Mouse (Mus musculus) midbrain, embryonic 14.5 days (tissue): ENCODE measurements around the gene Irx6. TPM values are rescaled to one million over a fixed set of nuclear protein-coding genes. Genes with fewer than 3 reads are reported as not detected.

Experiments used
- ATAC-seq: fragments of 200-750 bp; cut with Nextera tagmentation; 2 replicates; pipeline ENCODE4 v1.8.0; 2017; ENCODE audit warnings: moderate number of reproducible peaks, moderate library complexity; ENCODE audit not compliant: low FRiP score, low TSS enrichment
- DNase-seq: peaks from one replicate; pipeline ENCODE4 v3.0.0-alpha.2; 2015
- H3K27ac ChIP-seq: fragments of 300-500 bp; sonication (generic); replicated peaks from 2 replicates; pipeline ENCODE4 v1.5.1; 2014; ENCODE audit warnings: mild to moderate bottlenecking, low read depth, low read length, moderate library complexity
- H3K27me3 ChIP-seq: fragments of 300-500 bp; sonication (generic); 2 replicates; pipeline ENCODE4 v1.6.1; 2014; ENCODE audit warnings: low read length, control low read depth, mixed read lengths; ENCODE audit not compliant: control insufficient read depth, insufficient read depth
- H3K36me3 ChIP-seq: fragments of 300-500 bp; sonication (generic); 2 replicates; pipeline ENCODE4 v1.6.1; 2014; ENCODE audit warnings: low read length, control low read depth; ENCODE audit not compliant: control insufficient read depth, insufficient read depth
- H3K4me1 ChIP-seq: fragments of 300-500 bp; sonication (generic); 2 replicates; pipeline ENCODE4 v1.6.1; 2014; ENCODE audit warnings: mild to moderate bottlenecking, antibody characterized with exemption, low read length, control low read depth; ENCODE audit not compliant: control insufficient read depth, insufficient read depth
- H3K4me2 ChIP-seq: fragments of 300-500 bp; sonication (generic); 2 replicates; pipeline ENCODE4 v1.6.1; 2014; ENCODE audit warnings: mild to moderate bottlenecking, low read length, moderate library complexity
- H3K4me3 ChIP-seq: fragments of 300-500 bp; sonication (generic); replicated peaks from 2 replicates; pipeline ENCODE4 v1.5.1; 2014; ENCODE audit warnings: low read depth, low read length
- H3K9ac ChIP-seq: fragments of 300-500 bp; sonication (generic); replicated peaks from 2 replicates; pipeline ENCODE4 v1.6.1; 2014; ENCODE audit warnings: mild to moderate bottlenecking, low read length, moderate library complexity
- H3K9me3 ChIP-seq: fragments of 300-500 bp; sonication (generic); 2 replicates; pipeline ENCODE4 v1.6.1; 2016; ENCODE audit warnings: low read length, control low read depth, mixed read lengths; ENCODE audit not compliant: control insufficient read depth
- WGBS: fragments of 180-500 bp; shearing (Covaris S2); extraction: QIAGEN DNeasy Blood & Tissue Kit; methylation state at CpG from one replicate; pipeline ENCODE4 v1.1.7; 2014; 5-methylcytosine and 5-hydroxymethylcytosine counted together
- polyA plus RNA-seq: library from polyadenylated mRNA; unstranded; fragments of >200 nt; fragmentation: Nextera tagmentation; extraction: Ambion mirVana; gene quantifications from 2 replicates; pipeline ENCODE4 v1.2.1, GENCODE M21; 2014

Gene Irx6
- 4.2 and 6.4 TPM in 2 replicates for polyA plus RNA-seq

DNA sequence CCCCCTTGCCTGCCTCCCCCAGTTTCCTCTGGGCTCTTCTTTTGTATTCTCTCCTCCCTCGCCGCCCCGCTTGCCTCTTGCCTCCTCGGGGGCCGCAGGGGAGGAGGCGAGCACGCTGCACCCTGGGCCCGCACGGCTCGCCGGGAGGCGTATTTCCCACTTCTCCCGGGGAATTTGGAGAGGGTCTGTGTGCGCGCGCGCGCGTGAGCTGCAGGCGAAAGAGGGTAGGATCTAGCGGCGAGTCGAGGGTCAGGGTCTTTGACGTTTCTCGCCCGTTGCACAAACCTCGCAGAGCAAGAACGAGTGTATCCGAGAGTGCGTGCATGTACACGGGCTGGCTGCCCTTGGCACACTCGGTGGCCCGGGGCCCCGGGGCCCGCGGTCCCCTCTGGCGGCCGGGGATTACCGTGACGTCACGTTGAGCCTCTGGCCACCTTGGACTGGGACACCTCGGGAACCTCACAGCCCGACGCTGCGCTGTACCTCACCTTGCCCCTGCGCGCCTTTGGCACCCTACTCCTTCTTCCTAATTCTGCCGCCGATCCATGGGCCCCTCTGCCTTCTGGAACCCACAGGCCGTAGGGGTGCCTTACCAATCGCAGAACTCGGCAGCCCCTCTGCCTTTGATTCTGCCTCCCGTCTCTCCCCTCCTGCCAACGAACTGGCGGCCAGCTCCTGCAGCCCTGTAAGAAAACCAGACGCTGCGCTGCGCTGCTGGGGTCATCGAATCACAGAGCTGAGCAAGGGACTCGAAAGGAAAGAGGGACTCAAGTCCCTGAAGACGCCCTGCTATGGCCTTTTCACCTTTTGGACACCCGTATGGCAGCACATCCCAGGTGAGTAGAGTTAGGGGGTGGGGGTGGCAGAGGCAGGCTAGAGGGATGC is at the start of gene Irx6:
Gene Irx6, plus strand, starts transcription at position 45 of the 885 bp plus-strand sequence.
- no peaks in the 10 kb centered on the region for H3K9me3 ChIP-seq
- no peak within 1 kb of the TSS for H3K27ac ChIP-seq
- DNase-seq (peak; percentile 69), ATAC-seq (peak; percentile 5; the same call in 1 of the 2 replicates)
- peak within 1 kb of the TSS; percentile 89 for H3K4me2 ChIP-seq
- no peaks in the 10 kb centered on the region for H3K36me3 ChIP-seq
- H3K4me3 ChIP-seq: peak within 1 kb of the TSS; percentile 42
- H3K27me3 ChIP-seq: peaks cover 50% of the 10 kb centered on the region
- H3K9ac ChIP-seq: peak within 1 kb of the TSS; percentile 52
- WGBS: under 1% methylated on average over 59 of the region's 62 CpGs
- H3K4me1 ChIP-seq: peaks cover 34% of the 10 kb centered on the region

DNA sequence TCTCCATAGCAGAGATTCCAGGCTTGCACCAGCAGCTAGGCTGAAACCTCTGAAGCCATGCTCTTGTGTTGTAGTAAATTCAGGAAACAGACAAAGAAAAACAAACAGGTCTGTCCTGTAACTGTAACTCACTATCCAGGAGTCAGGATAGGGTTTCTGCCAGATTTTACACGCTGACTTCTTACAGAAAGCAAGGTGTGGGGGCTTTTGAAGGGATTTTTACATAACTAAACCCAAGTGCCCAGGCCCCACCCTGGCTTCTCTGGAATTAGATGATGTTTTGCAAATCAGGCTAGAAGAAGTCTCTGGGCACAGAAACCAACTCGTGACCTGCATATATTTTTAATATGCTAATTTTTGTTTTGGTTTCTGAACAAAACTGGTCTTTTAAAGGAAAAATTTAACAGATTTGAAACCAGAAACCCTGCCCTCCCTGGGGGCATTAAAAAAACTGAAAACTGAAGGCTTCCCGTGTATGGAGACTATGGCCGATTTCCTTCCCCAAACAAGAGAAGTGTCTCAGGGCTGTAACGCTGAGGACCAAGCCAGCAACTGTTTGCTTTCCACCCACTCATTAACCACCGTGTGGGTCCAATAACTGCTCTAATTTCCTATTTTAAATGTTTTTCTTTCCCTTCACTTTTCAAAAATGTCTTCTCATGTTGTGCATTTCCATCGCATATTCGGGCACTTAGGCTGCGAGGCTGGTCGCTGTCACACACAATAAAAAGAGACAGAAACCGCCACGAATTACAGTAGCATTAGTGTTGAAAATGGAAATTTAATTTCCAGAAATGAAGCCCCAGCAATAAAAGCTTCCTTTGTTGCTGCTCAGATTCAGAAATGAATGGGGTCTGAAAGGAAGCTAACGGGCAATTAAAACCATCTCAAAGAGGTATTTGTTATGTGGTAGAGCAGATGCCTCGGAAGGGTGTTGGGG is 45.1 kb upstream of the Irx6 start:
- ATAC-seq: no peak
- Histone ChIP-seq H3K4me2 (no peak overlapping the region), H3K27ac (no peak overlapping the region), H3K9ac (no peak overlapping the region), H3K9me3 (no peaks in the 10 kb centered on the region), H3K27me3 (no peaks in the 10 kb centered on the region), H3K4me3 (no peak overlapping the region), H3K36me3 (no peaks in the 10 kb centered on the region), H3K4me1 (no peaks in the 10 kb centered on the region)
- 61% methylated on average over 14 of the region's 14 CpGs for WGBS
- peak; percentile 19 for DNase-seq

DNA sequence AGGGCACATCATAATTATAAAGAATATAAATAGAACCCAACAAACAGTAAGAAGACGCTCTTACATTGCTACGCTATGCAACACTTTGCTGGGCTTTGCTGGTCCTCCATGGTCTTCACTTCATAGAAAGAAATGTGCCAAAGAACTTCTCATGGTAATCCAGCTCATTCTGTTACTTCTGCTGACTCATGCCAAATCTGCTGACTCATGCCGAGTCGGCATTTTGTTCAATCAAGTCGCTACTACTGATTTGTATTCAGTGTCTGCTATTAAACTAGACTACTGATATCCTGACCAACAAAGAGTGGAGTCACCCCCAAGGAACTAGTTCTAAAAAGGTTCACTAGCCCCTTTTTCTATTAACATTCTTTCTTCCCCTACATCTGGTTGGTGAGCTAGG is 40.9 kb upstream of the Irx6 start:
- Histone ChIP-seq H3K4me3 (no peak overlapping the region), H3K36me3 (no peaks in the 10 kb centered on the region), H3K27ac (no peak overlapping the region), H3K9me3 (no peaks in the 10 kb centered on the region), H3K27me3 (no peaks in the 10 kb centered on the region), H3K4me2 (no peak overlapping the region), H3K9ac (no peak overlapping the region), H3K4me1 (no peaks in the 10 kb centered on the region)
- no peak for DNase-seq
- WGBS: 95% methylated on average over 5 of the region's 5 CpGs
- ATAC-seq: no peak

DNA sequence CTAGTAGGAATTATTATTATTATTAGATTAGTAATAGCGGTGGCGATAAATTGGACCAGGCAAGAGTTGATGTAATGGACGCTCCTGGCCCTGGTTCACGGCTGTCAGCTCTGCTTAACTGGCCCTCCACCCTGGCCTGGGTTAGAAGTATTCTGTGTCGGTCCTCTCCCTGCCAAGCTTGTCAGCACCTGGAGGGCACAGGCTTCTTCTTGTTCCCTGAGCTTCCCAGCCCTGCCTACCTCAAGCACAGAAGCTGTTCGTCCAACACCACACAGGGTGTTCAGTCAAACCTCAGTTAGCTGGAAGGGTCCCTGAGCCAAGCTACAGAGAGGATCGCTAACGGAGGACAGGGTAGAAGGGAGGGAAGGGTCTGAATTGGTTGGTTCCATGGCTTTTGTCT is 33.3 kb upstream of the Irx6 start:
- no peaks in the 10 kb centered on the region for H3K4me1 ChIP-seq
- ATAC-seq: no peak
- H3K4me2 ChIP-seq: no peak overlapping the region
- no peaks in the 10 kb centered on the region for H3K9me3 ChIP-seq
- no peak overlapping the region for H3K9ac ChIP-seq
- DNase-seq: no peak
- H3K27ac ChIP-seq: no peak overlapping the region
- 0 out of 2 replicates have a peak, but pooled peaks cover 3% of the 10 kb centered on the region for H3K27me3 ChIP-seq
- WGBS: 88% methylated on average over 8 of the region's 8 CpGs
- no peak overlapping the region for H3K4me3 ChIP-seq
- H3K36me3 ChIP-seq: no peaks in the 10 kb centered on the region

GRCm38 (mm10) chr8:92646637-92647036 is 27.5 kb upstream of the Irx6 start:
- Histone ChIP-seq H3K36me3 (no peaks in the 10 kb centered on the region), H3K4me3 (no peak overlapping the region), H3K9me3 (no peaks in the 10 kb centered on the region), H3K4me2 (no peak overlapping the region), H3K27me3 (no peaks in the 10 kb centered on the region), H3K27ac (no peak overlapping the region), H3K9ac (no peak overlapping the region), H3K4me1 (no peaks in the 10 kb centered on the region)
- no peak for DNase-seq
- no peak for ATAC-seq
- 69% methylated on average over 2 of the region's 2 CpGs for WGBS

- 40% methylated on average over 4 of the region's 4 CpGs for WGBS
These were observed 9.9 kb upstream of the Irx6 start for GRCm38 (mm10) chr8:92664207-92664606.

GRCm38 (mm10) chr8:92670236-92670635 is 3.9 kb upstream of the Irx6 start:
- no peak overlapping the region for H3K27ac ChIP-seq
- peaks cover 22% of the 10 kb centered on the region; the same call in 1 of the 2 replicates for H3K27me3 ChIP-seq
- H3K9ac ChIP-seq: no peak overlapping the region
- H3K4me3 ChIP-seq: no peak overlapping the region
- peaks cover 30% of the 10 kb centered on the region for H3K4me1 ChIP-seq
- 18% methylated on average over 11 of the region's 11 CpGs for WGBS
- ATAC-seq (no peak), DNase-seq (peak; percentile 62)
- H3K4me2 ChIP-seq: peak overlapping the region; percentile 41
- no peaks in the 10 kb centered on the region for H3K36me3 ChIP-seq
- no peaks in the 10 kb centered on the region for H3K9me3 ChIP-seq

More at GRCm38 (mm10) chr8:92664207-92664606, 9.9 kb upstream of the Irx6 start:
- H3K36me3 ChIP-seq: no peaks in the 10 kb centered on the region
- no peak for ATAC-seq
- H3K4me2 ChIP-seq: no peak overlapping the region
- DNase-seq: no peak
- no peak overlapping the region for H3K4me3 ChIP-seq
- no peaks in the 10 kb centered on the region for H3K9me3 ChIP-seq
- H3K27ac ChIP-seq: no peak overlapping the region
- H3K9ac ChIP-seq: no peak overlapping the region
- H3K27me3 ChIP-seq: 0 out of 2 replicates have a peak, but pooled peaks cover 3% of the 10 kb centered on the region
- H3K4me1 ChIP-seq: 0 out of 2 replicates have a peak, but pooled peaks cover 4% of the 10 kb centered on the region

GRCm38 (mm10) chr8:92670656-92671195 is 3.4 kb upstream of the Irx6 start:
- WGBS: 8% methylated on average over 12 of the region's 12 CpGs
- no peak overlapping the region for H3K9ac ChIP-seq
- peak; percentile 73 for DNase-seq

More at GRCm38 (mm10) chr8:92670656-92671195, 3.4 kb upstream of the Irx6 start:
- Histone ChIP-seq H3K9me3 (no peaks in the 10 kb centered on the region), H3K36me3 (no peaks in the 10 kb centered on the region), H3K27me3 (peaks cover 26% of the 10 kb centered on the region; the same call in 1 of the 2 replicates), H3K27ac (no peak overlapping the region), H3K4me1 (peaks cover 30% of the 10 kb centered on the region), H3K4me3 (no peak overlapping the region), H3K4me2 (peak overlapping the region; percentile 41)
- ATAC-seq: no peak
